Mouse (Mus musculus) stomach, postnatal 0 days (tissue): ENCODE data around the gene Tfcp2.

ENCODE experiments used
- CTCF ChIP-seq: IDR thresholded peaks from 2 replicates; pipeline ENCODE4 v1.5.1; 2016; ENCODE audit warnings: antibody characterized with exemption, low read depth, mild to moderate bottlenecking, moderate library complexity
- EP300 ChIP-seq: optimal IDR thresholded peaks from 2 replicates; pipeline ENCODE3; 2016; ENCODE audit warnings: antibody characterized with exemption

DNA sequence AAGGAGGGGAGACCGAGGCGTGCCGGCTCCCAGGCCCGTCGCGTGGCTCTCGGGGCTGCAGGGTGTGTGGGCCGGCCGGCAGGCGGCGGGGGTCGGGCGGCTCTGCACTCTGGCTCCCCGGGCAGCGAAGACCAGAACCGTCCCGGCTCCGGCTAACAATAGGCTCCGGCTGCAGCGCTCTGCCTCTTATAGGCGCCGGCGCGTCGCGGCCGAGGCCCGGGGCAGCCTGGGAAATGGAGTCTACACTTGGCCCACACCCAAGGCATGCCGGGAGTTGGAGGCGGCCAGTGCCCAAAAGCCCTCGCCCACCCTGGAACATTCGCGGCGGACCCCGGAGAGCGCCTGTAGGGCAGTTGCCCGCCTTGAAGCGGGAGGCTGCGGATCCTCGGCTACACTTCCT, 56.7 kb downstream of the Tfcp2 start, which contains the start of gene Csrnp2:
- TF ChIP-seq CTCF (peak; percentile 61), EP300 (no peak)
